Comparison of ENCODE assay signal across 10 mouse cellular contexts in genomic region chr9:57421688-57422111, GRCm38 (mm10). TPM values are rescaled to one million over a fixed set of nuclear protein-coding genes. Genes with fewer than 3 reads are reported as not detected.
DNase-seq lines count a peak whose midpoint lies in the region; ATAC-seq and TF ChIP-seq lines count a peak whose summit lies in the region.
"Had no signal": no experiment of that assay in that cellular context is flagged by ENCODE, and none has a peak within 500 bp of the region (broad histone marks: within the 10 kb centered on the region; RNA-seq: fewer than 3 reads in every experiment).

No protein-coding gene starts in this region.

- intact Hi-C loops in left cerebral cortex, postnatal 25 days (cut with DNase I), result no loop called here

- no peak overlapping the region for H3K4me3 ChIP-seq in lung, embryonic 14.5 days (ENCODE audit: low read depth, low read length)
- H3K4me3 ChIP-seq in embryonic facial prominence, embryonic 13.5 days, result no peak overlapping the region
- no peak overlapping the region for H3K4me3 ChIP-seq in liver, embryonic 15.5 days (replicated peaks)
- H3K4me3 ChIP-seq in midbrain, embryonic 10.5 days, result no peak overlapping the region

- H3K27ac ChIP-seq in lung, embryonic 14.5 days (ENCODE audit: low read depth), result peak overlapping the region; percentile 93
- H3K27ac ChIP-seq in embryonic facial prominence, embryonic 13.5 days, result peak overlapping the region; percentile 87; the same call in 1 of the 2 replicates
- peak overlapping the region; percentile 56 for H3K27ac ChIP-seq in liver, embryonic 15.5 days (replicated peaks)
- H3K27ac ChIP-seq in midbrain, embryonic 10.5 days (replicated peaks), result no peak overlapping the region

- peak; percentile 73 to 90 for DNase-seq in adrenal gland, adult (ENCODE audit: inconsistent age in 2 of 2, low spot score in 1 of 2)
- no peak for DNase-seq in adrenal gland, postnatal 4 days (ENCODE audit: low spot score in 2 of 2)
- no peak for DNase-seq in lung, embryonic 14.5 days
- no peak for DNase-seq in lung, postnatal 25 days (ENCODE audit: low spot score)
- DNase-seq in left cerebral cortex, postnatal 25 days (ENCODE audit: low spot score in 2 of 2), result no peak
- no peak for DNase-seq in midbrain, embryonic 10.5 days (ENCODE audit: low spot score)
- DNase-seq: right cerebral cortex, postnatal 25 days had no signal

- no peak for ATAC-seq in lung, embryonic 14.5 days (ENCODE audit: insufficient read depth)
- no peak for ATAC-seq in embryonic facial prominence, embryonic 13.5 days (ENCODE audit: insufficient number of reproducible peaks, insufficient read depth, low FRiP score, low TSS enrichment, low read depth)
- ATAC-seq in liver, embryonic 15.5 days (ENCODE audit: insufficient read depth), result no peak

- H3K27me3 ChIP-seq in lung, embryonic 14.5 days (ENCODE audit: insufficient read depth, low read length), result no peaks in the 10 kb centered on the region
- H3K27me3 ChIP-seq in embryonic facial prominence, embryonic 13.5 days, result no peaks in the 10 kb centered on the region
- no peaks in the 10 kb centered on the region for H3K27me3 ChIP-seq in liver, embryonic 15.5 days
- no peaks in the 10 kb centered on the region for H3K27me3 ChIP-seq in midbrain, embryonic 10.5 days (ENCODE audit: low read depth, poor library complexity, severe bottlenecking)

- H3K36me3 ChIP-seq in lung, embryonic 14.5 days (ENCODE audit: insufficient read depth), result 0 out of 2 replicates have a peak, but pooled peaks cover 5% of the 10 kb centered on the region
- H3K36me3 ChIP-seq in embryonic facial prominence, embryonic 13.5 days, result no peaks in the 10 kb centered on the region; the same call in 1 of the 2 replicates
- H3K36me3 ChIP-seq in liver, embryonic 15.5 days (replicated peaks), result no peaks in the 10 kb centered on the region
- peaks cover 21% of the 10 kb centered on the region; the same call in 1 of the 2 replicates for H3K36me3 ChIP-seq in midbrain, embryonic 10.5 days

- H3K9ac ChIP-seq in lung, embryonic 14.5 days, result no peak overlapping the region
- H3K9ac ChIP-seq in embryonic facial prominence, embryonic 13.5 days, result no peak overlapping the region
- no peak overlapping the region for H3K9ac ChIP-seq in liver, embryonic 15.5 days

- WGBS in lung, embryonic 14.5 days, result 33% methylated on average over 5 of the region's 5 CpGs
- WGBS in embryonic facial prominence, embryonic 13.5 days, result 71% methylated on average over 5 of the region's 5 CpGs
- WGBS in liver, embryonic 15.5 days (ENCODE audit: insufficient replicate concordance), result 30% methylated on average over 5 of the region's 5 CpGs
- 75% methylated on average over 5 of the region's 5 CpGs for WGBS in midbrain, embryonic 10.5 days

- H3K9me3 ChIP-seq in lung, embryonic 14.5 days (ENCODE audit: low read depth, low read length), result no peaks in the 10 kb centered on the region
- no peaks in the 10 kb centered on the region for H3K9me3 ChIP-seq in embryonic facial prominence, embryonic 13.5 days
- no peaks in the 10 kb centered on the region for H3K9me3 ChIP-seq in liver, embryonic 15.5 days (replicated peaks)
- no peaks in the 10 kb centered on the region for H3K9me3 ChIP-seq in midbrain, embryonic 10.5 days (replicated peaks)

- TF ChIP-seq CTCF in lung, embryonic 14.5 days (IDR thresholded peaks at IDR 0.05; ENCODE audit: low read depth), result no peak

- peaks cover 27% of the 10 kb centered on the region for H3K4me1 ChIP-seq in lung, embryonic 14.5 days (ENCODE audit: insufficient read depth)
- H3K4me1 ChIP-seq in embryonic facial prominence, embryonic 13.5 days, result peaks cover 25% of the 10 kb centered on the region
- H3K4me1 ChIP-seq in liver, embryonic 15.5 days (replicated peaks), result peaks cover 25% of the 10 kb centered on the region
- H3K4me1 ChIP-seq in midbrain, embryonic 10.5 days, result peaks cover 10% of the 10 kb centered on the region

- no peak overlapping the region; the same call in 1 of the 2 replicates for H3K4me2 ChIP-seq in lung, embryonic 14.5 days
- no peak overlapping the region for H3K4me2 ChIP-seq in embryonic facial prominence, embryonic 13.5 days
- no peak overlapping the region for H3K4me2 ChIP-seq in liver, embryonic 15.5 days

RNA-seq across cellular contexts. Expression of gene Ppcdc, which starts 18.2 kb away (rescaled TPM):
- 10 to 100 TPM; 22.4 to 25.1 TPM for total RNA-seq in adrenal gland, postnatal 4 days (2021)
- 22.5 and 23.7 TPM in 2 replicates for polyA plus RNA-seq in lung, embryonic 14.5 days (2014; fragmentation: Nextera tagmentation; extraction: Ambion mirVana)
- 27.9 and 30.0 TPM in 2 replicates for polyA plus RNA-seq in embryonic facial prominence, embryonic 13.5 days (2015; fragmentation: Nextera tagmentation; extraction: Ambion mirVana)
- polyA plus RNA-seq in liver, embryonic 15.5 days (2015; fragmentation: Nextera tagmentation; extraction: Ambion mirVana), result 8.9 and 10.5 TPM in 2 replicates
- total RNA-seq in left cerebral cortex, postnatal 25 days (2021), result 10 to 100 TPM; 15.5 to 16.5 TPM
- 25.8 and 26.7 TPM in 2 replicates for polyA plus RNA-seq in midbrain, embryonic 10.5 days (2016; fragmentation: Nextera tagmentation; extraction: Ambion mirVana)

RNA-seq across cellular contexts. Expression of gene Scamp5, which starts 46.2 kb away (rescaled TPM):
- 10 to 100 TPM; 27.7 to 29.8 TPM for total RNA-seq in adrenal gland, postnatal 4 days (2021)
- polyA plus RNA-seq in lung, embryonic 14.5 days (2014; fragmentation: Nextera tagmentation; extraction: Ambion mirVana), result 4.4 and 4.9 TPM in 2 replicates
- polyA plus RNA-seq in embryonic facial prominence, embryonic 13.5 days (2015; fragmentation: Nextera tagmentation; extraction: Ambion mirVana), result 14.8 and 16.4 TPM in 2 replicates
- 7.7 and 8.1 TPM in 2 replicates for polyA plus RNA-seq in liver, embryonic 15.5 days (2015; fragmentation: Nextera tagmentation; extraction: Ambion mirVana)
- 100 to 1,000 TPM; 403 to 415 TPM for total RNA-seq in left cerebral cortex, postnatal 25 days (2021)
- 17.3 and 26.3 TPM in 2 replicates for polyA plus RNA-seq in midbrain, embryonic 10.5 days (2016; fragmentation: Nextera tagmentation; extraction: Ambion mirVana)
- total RNA-seq: megakaryocyte-erythroid progenitor cell, adult 5-6 weeks had no signal

Comparison
In these comparisons a context has a peak if more than half of its experiments do, and no peak if none do; other contexts are left out.
1. DNase-seq: peak in adrenal gland, adult (2 of 2); none in adrenal gland, postnatal 4 days (0 of 2), lung, embryonic 14.5 days (single experiment), lung, postnatal 25 days (single experiment), left cerebral cortex, postnatal 25 days (0 of 2) and midbrain, embryonic 10.5 days (single experiment).